Mouse (Mus musculus): ENCODE measurements around the gene Gdf1.

Gene Gdf1

DNA sequence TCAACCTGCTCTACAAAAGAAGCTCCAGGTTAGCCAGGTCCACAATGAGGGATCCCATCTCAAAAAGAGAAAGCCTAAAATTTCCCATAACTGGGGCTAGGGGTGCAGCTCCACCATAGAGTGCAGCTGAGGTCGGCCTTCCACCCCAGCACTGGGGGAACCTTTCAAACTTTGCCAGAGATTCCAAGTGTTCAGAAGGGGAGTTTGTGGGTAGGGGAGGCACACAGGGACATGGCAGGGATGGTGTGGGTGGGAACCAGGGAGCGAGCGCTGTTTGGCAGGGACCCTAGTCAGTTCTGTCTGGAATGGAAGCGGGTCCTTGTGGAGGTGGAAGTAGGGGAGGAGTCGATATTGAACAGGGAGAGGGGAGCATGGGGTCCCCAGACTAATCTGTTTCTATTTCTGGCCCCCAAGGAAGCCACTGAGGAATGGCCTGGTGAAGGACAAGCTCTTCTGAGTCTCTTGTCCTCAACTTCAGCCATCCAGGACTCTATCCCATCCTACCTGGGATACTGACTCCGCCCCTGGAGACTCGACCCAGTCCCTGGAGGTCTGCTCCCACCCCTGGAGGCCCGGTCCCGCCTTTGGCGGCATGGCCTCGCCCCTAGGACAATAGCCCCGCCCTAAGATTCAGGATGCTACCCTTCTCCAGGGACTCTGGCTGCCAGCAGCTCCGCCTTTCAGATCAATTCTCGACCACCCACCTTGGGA is at the start of gene Gdf1:
Gene Gdf1, plus strand, starts transcription at position 694 of the 711 bp plus-strand sequence.
- DNase-seq (ENCODE audit: extremely low read depth, low read depth) = no peak

DNA sequence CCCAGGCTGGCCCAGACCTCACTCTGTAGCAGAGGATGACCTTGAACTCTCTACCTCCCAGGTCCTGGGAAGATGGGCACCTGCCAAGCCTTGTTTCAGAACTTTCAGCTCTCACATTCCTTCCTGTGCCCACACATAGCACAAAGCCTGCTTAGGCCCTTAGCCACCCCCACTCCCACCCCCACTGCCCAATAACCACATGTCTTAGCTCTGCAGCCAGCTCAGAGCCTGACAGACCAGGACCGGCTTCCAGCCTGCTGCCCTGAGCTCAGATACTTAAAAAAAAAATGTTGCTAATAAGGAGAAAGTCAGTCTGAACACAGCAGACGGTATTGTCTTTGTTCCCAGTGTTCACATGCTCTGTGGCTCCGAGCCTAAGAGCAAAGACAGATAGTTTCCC is 48.6 kb upstream of the Gdf1 start:
- DNase-seq (ENCODE audit: extremely low read depth, low read depth) = no peak

DNA sequence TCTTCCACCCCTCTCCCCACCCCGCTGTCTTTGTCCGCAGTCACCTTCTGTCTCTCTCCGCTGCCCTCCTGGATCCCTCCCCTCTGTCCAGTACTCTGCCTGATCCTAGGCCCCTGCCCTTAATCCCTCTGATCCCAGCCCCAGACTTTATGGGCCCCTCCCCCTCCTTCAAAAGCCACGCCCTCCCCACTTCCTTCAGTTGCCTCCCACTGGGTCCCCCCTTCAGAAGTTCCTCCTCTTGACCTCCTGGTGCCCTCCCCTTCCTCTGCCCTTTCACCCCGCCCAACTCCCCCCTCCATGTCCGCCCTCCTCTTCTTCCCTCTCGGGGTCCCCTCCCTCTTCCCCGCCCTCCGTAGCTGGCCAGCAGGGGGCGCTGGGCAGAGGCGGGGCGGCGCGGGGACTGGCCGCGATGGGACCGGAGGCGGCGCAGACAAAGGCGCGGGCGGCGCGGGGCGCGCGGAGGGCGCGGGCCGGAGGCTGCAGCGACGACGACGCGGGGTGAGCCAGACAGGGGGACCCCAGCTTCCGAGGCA is 46.9 kb upstream of the Gdf1 start, which contains the start of gene Homer3:
Gene Homer3, plus strand, starts transcription at position 225 of the 533 bp plus-strand sequence.
- DNase-seq (ENCODE audit: extremely low read depth, low read depth) = peak; percentile 83

GRCm38 (mm10) chr8:70283136-70284077 is 46.2 kb upstream of the Gdf1 start:
- DNase-seq (ENCODE audit: extremely low read depth, low read depth) = no peak

DNA sequence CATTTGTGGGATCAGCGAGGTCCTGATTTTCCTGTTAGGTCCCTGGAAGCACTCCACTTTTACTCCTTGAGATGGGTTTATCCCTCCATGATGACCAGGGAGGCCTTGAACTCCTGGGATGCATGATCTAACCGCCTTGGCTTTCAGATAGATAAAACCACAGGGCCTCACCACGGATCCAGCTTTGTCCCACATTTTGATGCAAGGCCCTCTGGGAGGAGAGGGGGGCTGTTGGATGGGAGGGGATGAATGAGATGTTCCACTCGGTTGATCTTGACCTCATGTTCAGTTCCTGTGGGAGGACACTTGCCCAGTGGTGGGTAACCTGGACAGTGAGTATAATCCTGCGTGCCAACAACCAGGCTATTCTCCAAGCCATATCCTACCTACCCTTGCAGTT is 45.2 kb upstream of the Gdf1 start:
- no peak for DNase-seq (ENCODE audit: extremely low read depth, low read depth)

DNA sequence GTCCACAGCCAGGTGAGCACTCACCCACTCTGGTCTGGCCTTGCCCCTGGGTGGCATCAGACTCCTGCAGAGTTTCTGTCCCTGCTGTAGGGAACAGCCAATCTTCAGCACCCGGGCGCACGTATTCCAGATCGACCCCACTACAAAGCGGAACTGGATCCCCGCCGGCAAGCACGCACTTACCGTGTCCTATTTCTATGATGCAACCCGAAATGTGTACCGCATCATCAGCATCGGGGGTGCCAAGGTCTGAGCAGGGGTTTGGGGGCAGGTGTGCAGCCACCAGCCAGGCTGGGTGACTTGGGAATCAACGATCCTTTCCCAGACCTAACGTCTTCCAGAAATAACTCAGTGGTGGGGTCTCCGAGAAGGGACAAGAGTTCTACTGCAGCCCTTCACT is 44.3 kb upstream of the Gdf1 start:
- no peak for DNase-seq (ENCODE audit: extremely low read depth, low read depth)

DNA sequence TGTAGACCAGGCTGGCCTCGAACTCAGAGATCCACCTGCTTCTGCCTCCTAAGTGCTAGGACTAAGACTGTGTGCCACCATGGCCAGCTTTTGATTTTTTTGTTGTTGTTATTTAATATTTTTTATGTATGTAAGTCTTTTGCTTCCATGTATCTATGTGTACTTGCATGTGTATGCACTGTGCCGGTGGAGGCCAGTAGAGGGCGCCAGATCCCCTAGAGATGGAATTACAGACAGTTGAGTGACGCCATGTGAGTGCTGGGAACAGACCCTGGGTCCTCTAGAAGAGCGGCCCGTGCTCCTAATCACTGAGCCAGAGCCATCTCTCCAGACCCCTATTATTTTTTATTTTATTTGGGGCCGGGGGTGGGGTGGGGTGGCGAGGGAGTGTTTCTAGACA is 42.9 kb upstream of the Gdf1 start:
- DNase-seq (ENCODE audit: extremely low read depth, low read depth) = no peak

- no peak for DNase-seq (ENCODE audit: extremely low read depth, low read depth)
Measured at GRCm38 (mm10) chr8:70293988-70294405, 35.6 kb upstream of the Gdf1 start.

DNA sequence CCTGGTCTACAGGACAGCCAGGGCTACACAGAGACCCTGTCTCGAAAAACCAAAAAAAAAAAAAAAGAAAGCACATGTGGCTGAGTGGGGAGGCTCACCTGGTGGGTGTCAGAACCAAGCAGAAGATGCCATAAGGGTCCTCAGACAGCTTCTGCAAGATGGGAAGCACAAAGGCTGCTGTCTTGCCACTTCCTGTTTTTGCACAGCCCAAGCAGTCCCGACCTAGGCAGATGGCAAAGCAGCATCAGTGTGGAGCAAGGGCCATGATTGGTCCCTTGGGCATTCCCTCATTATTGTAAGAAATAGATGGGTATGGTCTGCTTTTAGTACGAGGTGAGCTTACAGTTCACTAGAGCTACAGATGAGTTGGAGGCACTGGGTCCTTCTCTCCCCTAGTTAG is 28.7 kb upstream of the Gdf1 start:
- no peak for DNase-seq (ENCODE audit: extremely low read depth, low read depth)

DNA sequence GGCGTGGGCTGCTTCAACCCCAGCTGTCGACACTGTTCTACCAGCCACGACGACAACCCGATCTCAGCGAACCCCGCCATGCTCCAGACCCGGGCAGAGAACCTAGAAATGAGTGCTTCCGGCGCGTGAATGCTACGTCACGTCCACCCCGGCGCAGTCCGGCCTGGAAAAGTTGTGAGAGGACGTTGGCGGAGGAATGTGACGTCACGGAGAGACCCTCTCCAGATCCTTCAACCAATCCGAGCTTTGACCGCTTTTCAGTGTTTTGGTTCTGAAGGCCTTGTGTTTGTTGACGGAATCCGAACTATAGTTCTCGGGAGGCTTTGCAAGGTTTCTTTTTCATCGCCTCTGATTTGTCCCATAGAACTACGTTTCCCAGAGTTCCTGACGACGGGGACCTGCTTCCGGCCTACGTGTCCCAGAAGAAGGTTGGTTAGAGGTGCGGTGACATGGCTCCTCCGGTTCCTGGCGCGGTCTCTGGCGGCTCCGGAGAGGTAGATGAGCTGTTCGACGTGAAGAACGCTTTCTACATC is 27.2 kb upstream of the Gdf1 start, which contains the start of the genes Ddx49 and Cope:
Gene Ddx49, minus strand, starts transcription at position 132 of the 533 bp plus-strand sequence.
Gene Cope, plus strand, starts transcription at position 161 of the 533 bp plus-strand sequence.
- DNase-seq (ENCODE audit: extremely low read depth, low read depth) = peak; percentile 84

DNA sequence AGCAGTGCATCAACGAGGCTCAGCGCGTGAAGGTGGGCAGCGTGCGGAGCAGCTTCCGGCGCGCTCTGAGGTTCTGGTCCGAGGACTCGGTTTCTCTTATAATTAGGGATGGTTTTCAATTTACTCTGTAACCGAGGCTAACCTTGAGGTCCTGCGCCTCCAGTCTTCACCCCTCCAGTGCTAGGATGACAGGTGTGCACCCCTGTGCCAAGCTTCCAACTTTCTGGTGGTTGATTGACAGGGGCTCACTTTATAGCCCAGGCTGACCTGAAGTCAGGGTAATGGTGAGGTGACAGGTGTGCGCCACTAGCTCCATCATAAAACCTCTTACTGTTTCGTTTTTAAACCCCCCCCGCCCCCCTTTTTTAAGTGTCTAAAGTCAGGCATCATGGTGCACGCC is 26.7 kb upstream of the Gdf1 start:
- no peak for DNase-seq (ENCODE audit: extremely low read depth, low read depth)

- no peak for DNase-seq (ENCODE audit: extremely low read depth, low read depth)
Measured at GRCm38 (mm10) chr8:70309311-70309710, 20.3 kb upstream of the Gdf1 start.

GRCm38 (mm10) chr8:70313399-70313798 is 16.2 kb upstream of the Gdf1 start:
- no peak for DNase-seq (ENCODE audit: extremely low read depth, low read depth)

DNA sequence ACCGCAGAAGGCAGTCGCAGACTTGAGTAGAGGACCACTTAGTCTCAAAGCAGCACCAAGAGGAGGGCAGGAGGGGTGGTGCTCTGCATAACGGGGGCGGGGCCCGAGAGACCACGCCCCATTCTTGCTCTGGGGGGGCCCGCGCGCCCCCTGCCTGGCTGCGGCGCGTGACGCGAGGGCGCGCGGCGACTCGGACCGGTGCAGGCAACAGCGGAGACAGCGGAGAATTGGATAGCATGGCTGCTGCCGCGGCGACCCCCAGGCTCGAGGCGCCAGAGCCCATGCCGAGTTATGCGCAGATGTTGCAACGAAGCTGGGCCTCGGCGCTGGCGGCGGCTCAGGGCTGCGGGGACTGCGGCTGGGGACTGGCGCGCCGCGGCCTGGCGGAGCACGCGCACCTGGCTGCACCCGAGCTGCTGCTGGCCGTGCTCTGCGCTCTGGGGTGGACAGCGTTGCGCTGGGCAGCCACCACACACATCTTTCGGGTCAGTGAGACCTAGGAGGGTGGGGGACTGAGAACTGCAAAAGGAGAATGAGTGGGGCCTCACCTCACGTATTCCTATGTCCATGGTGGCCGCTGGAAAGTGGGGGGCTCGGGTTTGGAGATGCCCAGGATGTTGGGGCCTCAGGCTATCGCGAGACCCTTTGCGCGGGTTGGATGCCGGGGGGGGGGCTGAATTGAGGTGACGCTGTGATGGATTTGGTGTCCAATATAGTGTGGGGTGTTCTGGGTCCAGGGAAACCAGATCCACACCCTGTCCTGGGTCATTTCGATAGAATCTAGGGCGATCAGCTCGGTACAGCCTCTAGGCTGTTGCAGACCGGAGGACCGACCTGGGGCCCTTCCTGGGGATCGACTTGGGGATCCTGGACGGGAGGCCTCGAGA is 13.8 kb upstream of the Gdf1 start, which contains the start of gene Cers1:
Gene Cers1, plus strand, starts transcription at position 152 of the 887 bp plus-strand sequence.
- no peak for DNase-seq (ENCODE audit: extremely low read depth, low read depth)

DNA sequence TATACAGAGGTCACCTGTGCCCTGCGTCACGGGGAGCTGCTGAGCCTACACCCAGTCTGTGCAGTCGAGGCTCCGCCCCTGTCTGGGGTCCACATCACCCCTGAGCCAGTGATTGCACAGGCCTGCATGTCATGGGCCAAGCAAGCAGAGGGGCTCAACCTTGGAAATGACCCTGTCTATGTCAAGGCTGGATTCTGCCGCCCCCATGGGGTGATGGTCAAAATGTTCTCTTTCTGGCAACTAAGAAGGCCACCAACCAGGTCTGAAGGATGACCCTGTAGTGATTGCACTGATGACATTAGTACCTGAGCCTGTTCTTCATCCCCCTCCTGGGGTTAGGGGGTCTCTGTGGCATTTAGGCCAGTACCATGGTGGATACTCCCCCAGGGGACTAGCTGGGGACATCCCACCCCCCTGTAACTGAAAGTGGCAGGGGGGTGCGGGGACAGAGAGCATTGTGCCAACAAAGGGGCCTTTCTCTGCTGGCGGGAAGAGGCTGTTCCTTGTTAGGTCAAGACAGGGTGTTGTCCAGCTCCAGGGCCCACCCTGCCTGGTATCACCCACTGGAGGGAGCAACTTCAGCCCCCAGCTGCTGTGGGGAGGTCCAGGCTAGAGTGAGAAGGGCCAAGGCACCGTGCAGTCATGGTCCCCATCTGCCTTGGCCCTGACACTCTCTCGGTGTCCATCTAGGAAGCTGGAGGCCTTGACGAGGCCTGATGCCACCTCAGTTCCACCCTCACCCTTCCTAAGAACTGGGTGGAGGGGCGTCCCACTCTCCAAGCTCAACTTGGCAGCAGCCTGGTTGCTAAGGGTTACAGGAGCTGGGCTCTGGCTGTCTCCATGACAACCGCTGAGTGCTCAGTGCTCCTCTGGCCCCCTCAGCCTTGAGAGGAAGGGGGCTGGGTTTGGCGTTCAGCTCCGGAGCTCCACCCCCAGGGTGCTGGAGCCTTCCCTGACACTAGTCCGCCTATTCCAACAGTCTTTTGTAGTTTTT is 12.8 kb upstream of the Gdf1 start:
- DNase-seq (ENCODE audit: extremely low read depth, low read depth) = no peak

GRCm38 (mm10) chr8:70317872-70318271 is 11.7 kb upstream of the Gdf1 start:
- DNase-seq (ENCODE audit: extremely low read depth, low read depth) = no peak

- no peak for DNase-seq (ENCODE audit: extremely low read depth, low read depth)
Measured at GRCm38 (mm10) chr8:70323716-70324115, 5.9 kb upstream of the Gdf1 start.

GRCm38 (mm10) chr8:70327512-70327911 is 2.1 kb upstream of the Gdf1 start:
- peak; percentile 94 for DNase-seq (ENCODE audit: extremely low read depth, low read depth)
